Mouse (Mus musculus): ENCODE measurements at regions not wholly inside any gene's neighbourhood (a gene's known extent, or its start where the extent isn't known, plus 50 kb on each side); places are given as distances from the start of the nearest gene placed in this dataset.

- H3K27me3 ChIP-seq (ENCODE audit: control insufficient read depth, insufficient read depth, insufficient read length): no peaks in the 10 kb centered on the region
- H3K4me2 ChIP-seq (ENCODE audit: low read depth): no peak overlapping the region
- TF ChIP-seq USF1 (IDR thresholded peaks at IDR 0.05; ENCODE audit: low read depth): no peak
- no peak for TF ChIP-seq SRF (IDR thresholded peaks at IDR 0.05; ENCODE audit: control insufficient read depth, insufficient read length, low read depth)
- no peak for TF ChIP-seq MAX (IDR thresholded peaks at IDR 0.05; ENCODE audit: low read depth)
- TF ChIP-seq MYOD1 (IDR thresholded peaks at IDR 0.05; ENCODE audit: control insufficient read depth in 1 of 3, insufficient read length in 2 of 3, low read depth in 2 of 3): no peak
- no peak for TF ChIP-seq POLR2A (IDR thresholded peaks at IDR 0.05; ENCODE audit: insufficient read length, low read depth)
- no peak overlapping the region for H3K4me3 ChIP-seq
- H3ac ChIP-seq (ENCODE audit: control insufficient read depth, insufficient read length): no peak overlapping the region
- H3K79me2 ChIP-seq (ENCODE audit: control insufficient read depth, insufficient read depth): no peaks in the 10 kb centered on the region
- no peaks in the 10 kb centered on the region for H3K36me3 ChIP-seq (ENCODE audit: control insufficient read depth, insufficient read depth)
Observed at GRCm38 (mm10) chr15:62822305-62822704, 1022.7 kb downstream of the Gsdmc2 start.

GRCm38 (mm10) chr15:62813093-62813492, 1031.9 kb downstream of the Gsdmc2 start:
- Histone ChIP-seq H3K4me3 (no peak overlapping the region), H3K27me3 (ENCODE audit: control insufficient read depth, insufficient read depth, insufficient read length) (no peaks in the 10 kb centered on the region), H3K36me3 (ENCODE audit: control insufficient read depth, insufficient read depth) (no peaks in the 10 kb centered on the region), H3K4me2 (ENCODE audit: low read depth) (no peak overlapping the region), H3ac (ENCODE audit: control insufficient read depth, insufficient read length) (no peak overlapping the region), H3K79me2 (ENCODE audit: control insufficient read depth, insufficient read depth) (no peaks in the 10 kb centered on the region)
- TF ChIP-seq TCF12 (IDR thresholded peaks at IDR 0.05; ENCODE audit: insufficient read depth, poor library complexity, severe bottlenecking) (no peak), POLR2AphosphoS2 (IDR thresholded peaks at IDR 0.05; ENCODE audit: insufficient read length, low read depth) (no peak), SRF (IDR thresholded peaks at IDR 0.05; ENCODE audit: control insufficient read depth, insufficient read length, low read depth) (no peak), USF1 (IDR thresholded peaks at IDR 0.05; ENCODE audit: low read depth) (no peak), E2F4 (IDR thresholded peaks at IDR 0.05; ENCODE audit: insufficient read depth) (no peak), MAX (IDR thresholded peaks at IDR 0.05; ENCODE audit: low read depth) (no peak), TCF3 (IDR thresholded peaks at IDR 0.05; ENCODE audit: insufficient read length, low read depth) (no peak), REST (IDR thresholded peaks at IDR 0.05; ENCODE audit: insufficient read depth, insufficient read length) (no peak), CEBPB (IDR thresholded peaks at IDR 0.05; ENCODE audit: insufficient read depth, poor library complexity, severe bottlenecking) (no peak), POLR2A (IDR thresholded peaks at IDR 0.05; ENCODE audit: insufficient read length, low read depth) (no peak), MYOD1 (IDR thresholded peaks at IDR 0.05; ENCODE audit: control insufficient read depth in 1 of 3, insufficient read length in 2 of 3, low read depth in 2 of 3) (no peak), MYOG (IDR thresholded peaks at IDR 0.05; ENCODE audit: control insufficient read depth in 1 of 3, insufficient read depth in 1 of 3, insufficient read length in 2 of 3, low read depth in 2 of 3) (no peak)

- no peak for TF ChIP-seq E2F4 (IDR thresholded peaks at IDR 0.05; ENCODE audit: insufficient read depth)
- TF ChIP-seq USF1 (IDR thresholded peaks at IDR 0.05; ENCODE audit: low read depth): no peak
- TF ChIP-seq TCF3 (IDR thresholded peaks at IDR 0.05; ENCODE audit: insufficient read length, low read depth): no peak
- no peak for TF ChIP-seq POLR2AphosphoS2 (IDR thresholded peaks at IDR 0.05; ENCODE audit: insufficient read length, low read depth)
- no peak for TF ChIP-seq MYOD1 (IDR thresholded peaks at IDR 0.05; ENCODE audit: control insufficient read depth in 1 of 3, insufficient read length in 2 of 3, low read depth in 2 of 3)
- no peak for TF ChIP-seq MYOG (IDR thresholded peaks at IDR 0.05; ENCODE audit: control insufficient read depth in 1 of 3, insufficient read depth in 1 of 3, insufficient read length in 2 of 3, low read depth in 2 of 3)
- TF ChIP-seq CEBPB (IDR thresholded peaks at IDR 0.05; ENCODE audit: insufficient read depth, poor library complexity, severe bottlenecking): no peak
- no peak for TF ChIP-seq POLR2A (IDR thresholded peaks at IDR 0.05; ENCODE audit: insufficient read length, low read depth)
- no peak for TF ChIP-seq SRF (IDR thresholded peaks at IDR 0.05; ENCODE audit: control insufficient read depth, insufficient read length, low read depth)
- no peak for TF ChIP-seq TCF12 (IDR thresholded peaks at IDR 0.05; ENCODE audit: insufficient read depth, poor library complexity, severe bottlenecking)
- no peak for TF ChIP-seq REST (IDR thresholded peaks at IDR 0.05; ENCODE audit: insufficient read depth, insufficient read length)
- no peak for TF ChIP-seq MAX (IDR thresholded peaks at IDR 0.05; ENCODE audit: low read depth)
- Histone ChIP-seq H3K79me2 (ENCODE audit: control insufficient read depth, insufficient read depth) (no peaks in the 10 kb centered on the region), H3ac (ENCODE audit: control insufficient read depth, insufficient read length) (no peak overlapping the region), H3K4me3 (no peak overlapping the region), H3K36me3 (ENCODE audit: control insufficient read depth, insufficient read depth) (no peaks in the 10 kb centered on the region), H3K4me2 (ENCODE audit: low read depth) (no peak overlapping the region), H3K27me3 (ENCODE audit: control insufficient read depth, insufficient read depth, insufficient read length) (no peaks in the 10 kb centered on the region)
Observed at GRCm38 (mm10) chr15:62812026-62812425, 1033.0 kb downstream of the Gsdmc2 start.

GRCm38 (mm10) chr15:62809320-62809719, 1035.7 kb downstream of the Gsdmc2 start:
- no peaks in the 10 kb centered on the region for H3K79me2 ChIP-seq (ENCODE audit: control insufficient read depth, insufficient read depth)
- no peak overlapping the region for H3ac ChIP-seq (ENCODE audit: control insufficient read depth, insufficient read length)
- H3K4me3 ChIP-seq: no peak overlapping the region
- H3K4me2 ChIP-seq (ENCODE audit: low read depth): no peak overlapping the region
- TF ChIP-seq MYOD1 (IDR thresholded peaks at IDR 0.05; ENCODE audit: control insufficient read depth in 1 of 3, insufficient read length in 2 of 3, low read depth in 2 of 3) (no peak), CEBPB (IDR thresholded peaks at IDR 0.05; ENCODE audit: insufficient read depth, poor library complexity, severe bottlenecking) (no peak), TCF3 (IDR thresholded peaks at IDR 0.05; ENCODE audit: insufficient read length, low read depth) (no peak), REST (IDR thresholded peaks at IDR 0.05; ENCODE audit: insufficient read depth, insufficient read length) (no peak), MYOG (IDR thresholded peaks at IDR 0.05; ENCODE audit: control insufficient read depth in 1 of 3, insufficient read depth in 1 of 3, insufficient read length in 2 of 3, low read depth in 2 of 3) (no peak), POLR2AphosphoS2 (IDR thresholded peaks at IDR 0.05; ENCODE audit: insufficient read length, low read depth) (no peak), MAX (IDR thresholded peaks at IDR 0.05; ENCODE audit: low read depth) (no peak), POLR2A (IDR thresholded peaks at IDR 0.05; ENCODE audit: insufficient read length, low read depth) (no peak), E2F4 (IDR thresholded peaks at IDR 0.05; ENCODE audit: insufficient read depth) (no peak), SRF (IDR thresholded peaks at IDR 0.05; ENCODE audit: control insufficient read depth, insufficient read length, low read depth) (no peak), TCF12 (IDR thresholded peaks at IDR 0.05; ENCODE audit: insufficient read depth, poor library complexity, severe bottlenecking) (no peak), USF1 (IDR thresholded peaks at IDR 0.05; ENCODE audit: low read depth) (no peak)
- no peaks in the 10 kb centered on the region for H3K27me3 ChIP-seq (ENCODE audit: control insufficient read depth, insufficient read depth, insufficient read length)
- H3K36me3 ChIP-seq (ENCODE audit: control insufficient read depth, insufficient read depth): no peaks in the 10 kb centered on the region
